Mouse (Mus musculus) heart, postnatal 0 days (tissue): ENCODE measurements at regions not wholly inside any gene's neighbourhood (a gene's known extent, or its start where the extent isn't known, plus 50 kb on each side); places are given as distances from the start of the nearest gene placed in this dataset.

ENCODE experiments used
- CTCF ChIP-seq: IDR thresholded peaks from 2 replicates; pipeline ENCODE4 v1.5.1; 2016; ENCODE audit warnings: antibody characterized with exemption, control low read depth, low read depth
- EP300 ChIP-seq: IDR thresholded peaks from 2 replicates; pipeline ENCODE4 v1.6.1; 2016; ENCODE audit warnings: antibody characterized with exemption, low read depth

- no peak for TF ChIP-seq CTCF
- TF ChIP-seq EP300: no peak
Measured at GRCm38 (mm10) chr14:73931095-73931494, 270.1 kb downstream of the Gm21750 start.
